Mouse (Mus musculus): ENCODE measurements at regions not wholly inside any gene's neighbourhood (a gene's known extent, or its start where the extent isn't known, plus 50 kb on each side); places are given as distances from the start of the nearest gene placed in this dataset.

DNA sequence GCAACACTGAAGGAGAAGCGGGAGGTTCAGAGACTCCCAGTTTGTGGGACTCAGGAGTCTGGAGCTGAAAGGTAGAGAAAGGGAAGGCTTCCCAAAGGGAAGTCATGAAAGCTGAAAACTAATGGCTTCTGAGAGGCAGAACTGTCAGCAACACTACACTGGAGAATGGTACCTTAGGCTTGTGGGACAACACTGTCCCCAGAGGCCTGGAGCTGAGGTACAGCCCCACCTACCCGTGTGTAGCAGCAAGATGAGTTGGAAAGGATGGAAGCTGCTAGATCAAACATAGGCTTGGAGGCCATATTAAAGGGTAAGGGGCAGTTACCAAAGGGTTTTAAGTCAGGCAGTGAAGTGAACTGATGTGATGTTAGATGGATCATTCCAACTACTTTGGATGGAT, 219.9 kb upstream of the Ccdc122 start:
- no peak for TF ChIP-seq POLR2A (IDR thresholded peaks at IDR 0.05; ENCODE audit: control insufficient read depth, extremely low read depth, insufficient read depth, low read length, poor library complexity)
- no peak for TF ChIP-seq CTCF (IDR thresholded peaks at IDR 0.05; ENCODE audit: borderline replicate concordance, control insufficient read depth, extremely low read depth, insufficient read depth, low read length, poor library complexity)

Measured in thymus, adult 2 months (tissue).